Mouse (Mus musculus): ENCODE data around the gene Vmn2r21. TPM values are rescaled to one million over a fixed set of nuclear protein-coding genes. Genes with fewer than 3 reads are reported as not detected.
"Not testable (repeated sequence)": the region's sequence is repeated elsewhere in the genome, so short reads cannot be mapped to it uniquely, and the experiment has no call there.

The Vmn2r21 gene
- polyA plus RNA-seq (2015; fragmentation: Nextera tagmentation; extraction: Ambion mirVana): not detected in 2 replicates

DNA sequence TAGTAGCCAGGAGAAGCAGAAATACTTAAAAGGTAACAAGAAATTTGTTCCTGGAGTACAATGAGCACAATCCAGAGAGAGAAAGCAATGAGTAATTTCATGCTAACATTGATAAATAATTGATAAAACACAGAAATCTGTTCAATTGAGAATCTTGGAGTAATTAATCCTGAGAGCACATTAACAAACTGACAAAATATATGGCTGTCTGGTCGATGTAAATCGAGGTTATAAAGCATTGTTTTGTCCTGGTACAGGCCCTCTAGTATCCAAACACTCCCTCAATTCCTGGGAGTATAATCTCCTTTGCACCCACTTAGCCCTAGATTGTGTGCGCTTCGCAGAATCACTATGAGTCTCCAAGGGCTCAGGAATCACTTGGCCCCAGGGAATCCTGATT is at the start of gene Vmn2r21:
TSS of gene Vmn2r21 (minus strand) at position 101 of the 400 bp plus-strand sequence.
- not testable (repeated sequence) for H3K4me3 ChIP-seq (ENCODE audit: low read depth, low read length); H3K27ac ChIP-seq (ENCODE audit: low read length); H3K4me1 ChIP-seq (ENCODE audit: insufficient read depth, low read depth, low read length); H3K4me2 ChIP-seq (replicated peaks; ENCODE audit: low read depth, low read length); H3K27me3 ChIP-seq (replicated peaks; ENCODE audit: insufficient read depth, low read length); H3K9me3 ChIP-seq (ENCODE audit: low read length); H3K9ac ChIP-seq (replicated peaks; ENCODE audit: low read depth); ATAC-seq; DNase-seq (ENCODE audit: low spot score); H3K36me3 ChIP-seq (ENCODE audit: insufficient read depth, low read length)
- WGBS: no CpG with 5 or more reads among the region's 4 CpGs

DNA sequence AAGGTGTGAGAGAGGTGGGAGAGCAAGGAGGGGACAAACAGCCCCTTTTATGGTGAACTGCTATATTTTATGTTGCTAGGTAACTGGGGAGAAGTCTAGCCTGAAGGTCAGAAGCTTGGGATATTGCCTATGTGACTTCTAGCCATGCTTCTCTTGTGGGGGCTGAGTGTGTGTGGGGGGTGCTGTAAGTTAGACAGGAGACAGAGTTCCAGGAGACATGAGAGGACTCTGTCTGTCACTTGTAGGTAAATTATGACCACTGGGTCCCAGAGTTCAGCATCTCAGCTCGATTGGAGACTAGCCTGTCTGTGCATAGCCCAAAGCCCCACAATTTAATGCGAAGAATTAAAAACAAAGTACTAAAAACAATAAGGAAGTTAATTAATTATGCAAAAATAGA is 41.5 kb upstream of the Vmn2r21 start:
- not testable (repeated sequence) for H3K4me2 ChIP-seq (replicated peaks; ENCODE audit: low read depth, low read length); H3K9ac ChIP-seq (replicated peaks; ENCODE audit: low read depth); H3K27me3 ChIP-seq (replicated peaks; ENCODE audit: insufficient read depth, low read length); H3K4me1 ChIP-seq (ENCODE audit: insufficient read depth, low read depth, low read length); H3K9me3 ChIP-seq (ENCODE audit: low read length); ATAC-seq; DNase-seq (ENCODE audit: low spot score); H3K4me3 ChIP-seq (ENCODE audit: low read depth, low read length); H3K36me3 ChIP-seq (ENCODE audit: insufficient read depth, low read length); H3K27ac ChIP-seq (ENCODE audit: low read length)
- no CpG with 5 or more reads among the region's 2 CpGs for WGBS

- not testable (repeated sequence) for H3K27me3 ChIP-seq (replicated peaks; ENCODE audit: insufficient read depth, low read length); DNase-seq (ENCODE audit: low spot score); H3K9ac ChIP-seq (replicated peaks; ENCODE audit: low read depth); H3K9me3 ChIP-seq (ENCODE audit: low read length); H3K4me2 ChIP-seq (replicated peaks; ENCODE audit: low read depth, low read length); H3K4me1 ChIP-seq (ENCODE audit: insufficient read depth, low read depth, low read length); H3K36me3 ChIP-seq (ENCODE audit: insufficient read depth, low read length); H3K27ac ChIP-seq (ENCODE audit: low read length); ATAC-seq; H3K4me3 ChIP-seq (ENCODE audit: low read depth, low read length)
- WGBS: no CpG with 5 or more reads among the region's 1 CpGs
These were observed 6.5 kb upstream of the Vmn2r21 start for GRCm38 (mm10) chr6:123539755-123540154.

DNA sequence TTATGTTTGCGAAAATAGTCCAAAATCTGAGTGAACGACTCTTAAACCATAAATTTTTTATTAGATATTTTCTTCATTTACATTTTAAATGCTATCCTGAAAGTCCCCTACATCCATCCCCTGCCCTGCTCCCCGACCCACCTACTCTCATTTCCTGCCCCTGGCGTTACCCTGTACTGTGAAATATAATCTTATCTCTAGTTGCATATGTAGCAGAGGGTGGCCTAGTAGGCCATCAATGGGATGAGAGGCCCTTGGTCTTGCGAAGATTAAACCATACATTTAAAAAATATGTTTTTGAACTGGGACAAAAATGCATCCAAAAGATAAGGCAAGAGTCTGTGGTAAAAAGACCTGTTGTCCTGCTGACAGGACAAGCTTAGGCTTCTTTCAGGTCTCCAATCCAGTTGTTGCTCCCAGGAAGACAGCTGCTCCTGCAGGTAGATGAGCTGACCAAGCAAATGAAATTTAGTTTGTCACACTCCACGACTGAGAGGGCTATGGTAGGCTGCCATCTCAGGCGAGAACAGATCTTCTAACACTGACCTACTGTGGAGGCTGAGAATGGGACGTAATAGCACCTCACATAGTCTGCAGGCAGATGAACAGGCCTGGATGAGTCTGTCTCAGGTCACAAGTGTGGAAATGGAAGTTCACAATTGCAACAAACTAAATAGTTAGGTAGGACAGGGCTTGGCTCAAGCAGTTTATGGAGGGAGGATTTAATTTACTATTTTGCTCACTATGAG is 10.8 kb downstream of the Vmn2r21 start:
- not testable (repeated sequence) for H3K9ac ChIP-seq (replicated peaks; ENCODE audit: low read depth); ATAC-seq
- no CpG with 5 or more reads among the region's 8 CpGs for WGBS

GRCm38 (mm10) chr6:123473045-123473444 is 60.2 kb downstream of the Vmn2r21 start:
- not testable (repeated sequence) for ATAC-seq; DNase-seq (ENCODE audit: low spot score); H3K4me3 ChIP-seq (ENCODE audit: low read depth, low read length); H3K9ac ChIP-seq (replicated peaks; ENCODE audit: low read depth); H3K4me1 ChIP-seq (ENCODE audit: insufficient read depth, low read depth, low read length); H3K9me3 ChIP-seq (ENCODE audit: low read length); H3K27ac ChIP-seq (ENCODE audit: low read length); H3K4me2 ChIP-seq (replicated peaks; ENCODE audit: low read depth, low read length); H3K36me3 ChIP-seq (ENCODE audit: insufficient read depth, low read length); H3K27me3 ChIP-seq (replicated peaks; ENCODE audit: insufficient read depth, low read length)
- no CpG with 5 or more reads among the region's 5 CpGs for WGBS

More for the DNA sequence above, 10.8 kb downstream of the Vmn2r21 start:
- not testable (repeated sequence) for H3K4me1 ChIP-seq (ENCODE audit: insufficient read depth, low read depth, low read length); H3K27ac ChIP-seq (ENCODE audit: low read length); DNase-seq (ENCODE audit: low spot score); H3K36me3 ChIP-seq (ENCODE audit: insufficient read depth, low read length); H3K4me3 ChIP-seq (ENCODE audit: low read depth, low read length); H3K4me2 ChIP-seq (replicated peaks; ENCODE audit: low read depth, low read length); H3K27me3 ChIP-seq (replicated peaks; ENCODE audit: insufficient read depth, low read length); H3K9me3 ChIP-seq (ENCODE audit: low read length)

GRCm38 (mm10) chr6:123472458-123472987 is 60.7 kb downstream of the Vmn2r21 start:
- ATAC-seq; H3K9ac ChIP-seq (replicated peaks; ENCODE audit: low read depth); DNase-seq (ENCODE audit: low spot score); H3K4me2 ChIP-seq (replicated peaks; ENCODE audit: low read depth, low read length); H3K27ac ChIP-seq (ENCODE audit: low read length); H3K4me3 ChIP-seq (ENCODE audit: low read depth, low read length); H3K9me3 ChIP-seq (ENCODE audit: low read length); H3K27me3 ChIP-seq (replicated peaks; ENCODE audit: insufficient read depth, low read length); H3K4me1 ChIP-seq (ENCODE audit: insufficient read depth, low read depth, low read length); H3K36me3 ChIP-seq (ENCODE audit: insufficient read depth, low read length): not testable (repeated sequence)
- no CpG with 5 or more reads among the region's 2 CpGs for WGBS

DNA sequence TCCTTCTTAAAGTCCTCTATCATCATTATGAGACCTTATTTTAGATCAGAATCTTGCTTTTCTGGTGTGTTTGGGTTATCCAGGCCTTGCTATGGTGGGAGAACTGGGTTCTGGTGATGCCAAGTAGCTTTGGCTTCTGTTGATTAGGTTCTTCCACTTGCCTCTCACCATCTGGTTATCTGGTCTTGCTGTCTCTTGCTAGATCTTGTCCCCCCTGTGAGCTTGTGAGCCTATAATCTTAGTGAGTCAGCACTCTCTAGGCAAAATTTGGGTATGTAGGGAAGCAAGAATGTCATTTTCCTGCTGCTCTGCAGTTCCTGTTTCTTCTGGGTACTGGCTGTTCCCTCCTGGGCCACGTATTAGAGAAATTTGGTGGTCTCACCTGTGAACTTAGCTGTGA is 64.6 kb downstream of the Vmn2r21 start:
- not testable (repeated sequence) for ATAC-seq; H3K36me3 ChIP-seq (ENCODE audit: insufficient read depth, low read length); H3K27ac ChIP-seq (ENCODE audit: low read length); H3K4me1 ChIP-seq (ENCODE audit: insufficient read depth, low read depth, low read length); H3K4me3 ChIP-seq (ENCODE audit: low read depth, low read length); H3K27me3 ChIP-seq (replicated peaks; ENCODE audit: insufficient read depth, low read length); H3K4me2 ChIP-seq (replicated peaks; ENCODE audit: low read depth, low read length); H3K9me3 ChIP-seq (ENCODE audit: low read length); H3K9ac ChIP-seq (replicated peaks; ENCODE audit: low read depth); DNase-seq (ENCODE audit: low spot score)
- no CpG with 5 or more reads among the region's 1 CpGs for WGBS

Other genes with a start within 250 kb of the Vmn2r21 start
- 1.1 and 4.7 TPM in 2 replicates for gene Clec4e, start 243.5 kb downstream of the Vmn2r21 start, polyA plus RNA-seq (2015; fragmentation: Nextera tagmentation; extraction: Ambion mirVana)
- gene Vmn2r19, start 225.1 kb downstream of the Vmn2r21 start, polyA plus RNA-seq (2015; fragmentation: Nextera tagmentation; extraction: Ambion mirVana): not detected in 2 replicates
- gene Vmn2r20, start 115.3 kb downstream of the Vmn2r21 start, polyA plus RNA-seq (2015; fragmentation: Nextera tagmentation; extraction: Ambion mirVana): not detected in 2 replicates
- not detected in 2 replicates for gene Vmn2r22, start 117.3 kb upstream of the Vmn2r21 start, polyA plus RNA-seq (2015; fragmentation: Nextera tagmentation; extraction: Ambion mirVana)
- not detected in 2 replicates for gene Vmn2r23, start 169.3 kb upstream of the Vmn2r21 start, polyA plus RNA-seq (2015; fragmentation: Nextera tagmentation; extraction: Ambion mirVana)
- not detected in 2 replicates for gene Vmn2r24, start 245.5 kb upstream of the Vmn2r21 start, polyA plus RNA-seq (2015; fragmentation: Nextera tagmentation; extraction: Ambion mirVana)

Measured in lung, postnatal 0 days (tissue).